Mouse (Mus musculus): ENCODE measurements at regions not wholly inside any gene's neighbourhood (a gene's known extent, or its start where the extent isn't known, plus 50 kb on each side); places are given as distances from the start of the nearest gene placed in this dataset.

DNA sequence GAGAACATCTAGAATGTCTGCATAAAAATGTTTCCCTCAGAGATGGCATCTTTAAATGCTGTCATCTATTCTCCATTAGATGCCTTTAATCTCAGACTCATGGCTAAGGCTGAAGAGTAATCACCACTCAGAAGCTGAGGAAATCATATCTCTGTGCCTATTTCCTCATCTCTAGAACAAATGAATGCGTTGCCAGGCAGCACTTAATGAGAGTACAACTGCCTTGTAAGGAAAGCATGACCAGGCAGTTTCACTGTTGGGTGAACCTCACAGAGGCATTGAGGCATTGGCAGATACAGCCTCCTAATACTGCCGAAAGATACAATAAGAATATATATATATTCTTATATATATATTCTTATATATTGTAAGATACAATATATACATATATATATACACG is 137.3 kb downstream of the Samd5 start:
- 78% methylated on average over 3 of the region's 3 CpGs for WGBS
- Histone ChIP-seq H3K9me3 (ENCODE audit: control insufficient read depth, low read length) (no peaks in the 10 kb centered on the region), H3K36me3 (ENCODE audit: control insufficient read depth, insufficient read depth, low read length) (no peaks in the 10 kb centered on the region), H3K4me1 (replicated peaks; ENCODE audit: control insufficient read depth, insufficient read depth, low read length) (no peaks in the 10 kb centered on the region), H3K4me3 (ENCODE audit: low read depth, low read length) (no peak overlapping the region), H3K4me2 (no peak overlapping the region), H3K27me3 (replicated peaks; ENCODE audit: control insufficient read depth, insufficient read depth, low read length) (no peaks in the 10 kb centered on the region), H3K27ac (ENCODE audit: low read depth, low read length) (no peak overlapping the region), H3K9ac (ENCODE audit: low read depth, low read length) (no peak overlapping the region)
- DNase-seq (ENCODE audit: low spot score) (no peak), ATAC-seq (replicated peaks; ENCODE audit: low FRiP score) (no peak)

DNA sequence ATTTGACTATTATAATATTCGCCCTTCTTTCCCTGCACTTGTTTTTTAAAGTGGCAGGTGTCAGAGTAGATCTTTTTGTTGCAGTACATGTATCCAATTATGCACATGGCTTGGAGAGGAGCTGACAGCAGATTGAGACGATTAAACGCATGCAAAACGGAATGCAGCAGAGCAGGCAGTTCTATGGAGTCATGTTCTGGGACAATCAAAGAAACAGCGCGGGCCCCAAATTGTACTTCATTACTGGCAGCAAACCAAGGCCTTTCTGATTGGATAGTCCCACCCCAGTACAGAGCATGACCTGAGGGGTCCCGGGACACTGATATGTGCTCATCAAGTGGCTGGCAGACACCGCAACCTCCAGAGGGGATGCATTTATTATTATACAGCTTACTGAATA is 140.5 kb downstream of the Samd5 start:
- Histone ChIP-seq H3K9ac (ENCODE audit: low read depth, low read length) (no peak overlapping the region), H3K4me2 (no peak overlapping the region), H3K27me3 (replicated peaks; ENCODE audit: control insufficient read depth, insufficient read depth, low read length) (no peaks in the 10 kb centered on the region), H3K4me1 (replicated peaks; ENCODE audit: control insufficient read depth, insufficient read depth, low read length) (no peaks in the 10 kb centered on the region), H3K36me3 (ENCODE audit: control insufficient read depth, insufficient read depth, low read length) (no peaks in the 10 kb centered on the region), H3K27ac (ENCODE audit: low read depth, low read length) (no peak overlapping the region), H3K4me3 (ENCODE audit: low read depth, low read length) (no peak overlapping the region), H3K9me3 (ENCODE audit: control insufficient read depth, low read length) (no peaks in the 10 kb centered on the region)
- no peak for ATAC-seq (replicated peaks; ENCODE audit: low FRiP score)
- DNase-seq (ENCODE audit: low spot score), result no peak
- WGBS, result 76% methylated on average over 8 of the region's 8 CpGs

DNA sequence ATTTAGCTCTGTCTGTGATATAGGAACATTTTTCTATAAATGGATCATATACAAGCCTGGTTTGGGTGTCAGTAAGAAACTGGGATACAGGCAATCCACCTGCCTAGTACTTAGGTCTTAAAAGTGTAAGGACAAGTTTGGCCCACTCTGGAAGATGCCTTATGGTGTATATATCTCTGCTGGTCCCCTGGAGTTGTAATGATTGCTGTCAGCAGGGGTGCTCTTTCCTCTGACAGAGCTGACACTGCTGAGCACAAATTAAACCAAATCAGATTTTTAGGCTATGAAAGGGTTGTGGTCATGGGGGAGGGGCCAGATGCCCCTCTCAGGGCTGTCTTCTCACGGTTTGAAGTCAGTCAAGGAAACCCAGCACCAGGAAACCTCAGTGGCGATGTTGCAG is 141.7 kb downstream of the Samd5 start:
- no peak for ATAC-seq (replicated peaks; ENCODE audit: low FRiP score)
- Histone ChIP-seq H3K4me1 (replicated peaks; ENCODE audit: control insufficient read depth, insufficient read depth, low read length) (no peaks in the 10 kb centered on the region), H3K27me3 (replicated peaks; ENCODE audit: control insufficient read depth, insufficient read depth, low read length) (no peaks in the 10 kb centered on the region), H3K4me3 (ENCODE audit: low read depth, low read length) (no peak overlapping the region), H3K36me3 (ENCODE audit: control insufficient read depth, insufficient read depth, low read length) (no peaks in the 10 kb centered on the region), H3K9ac (ENCODE audit: low read depth, low read length) (no peak overlapping the region), H3K9me3 (ENCODE audit: control insufficient read depth, low read length) (no peaks in the 10 kb centered on the region), H3K27ac (ENCODE audit: low read depth, low read length) (no peak overlapping the region), H3K4me2 (no peak overlapping the region)
- 42% methylated on average over 2 of the region's 2 CpGs for WGBS
- no peak for DNase-seq (ENCODE audit: low spot score)

DNA sequence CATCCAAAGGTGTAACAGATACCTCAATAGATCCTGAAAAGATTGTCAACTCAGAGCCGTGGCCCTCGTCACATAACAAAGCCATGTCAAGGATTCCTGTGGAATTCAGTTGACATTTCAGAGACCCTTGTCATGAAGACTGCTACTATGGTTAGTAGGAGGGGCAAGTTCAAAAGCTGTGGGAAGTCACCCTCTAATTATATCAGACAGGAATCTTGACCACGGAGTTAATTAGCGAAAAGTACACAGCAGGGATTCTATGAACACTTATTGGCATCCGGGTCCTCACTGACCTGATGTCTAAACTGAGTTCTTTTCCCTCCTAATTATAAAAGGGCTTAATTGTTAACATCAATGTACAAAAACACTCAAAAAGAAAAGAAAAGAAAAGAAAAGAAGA is 143.1 kb downstream of the Samd5 start:
- Histone ChIP-seq H3K27ac (ENCODE audit: low read depth, low read length) (no peak overlapping the region), H3K9ac (ENCODE audit: low read depth, low read length) (no peak overlapping the region), H3K27me3 (replicated peaks; ENCODE audit: control insufficient read depth, insufficient read depth, low read length) (no peaks in the 10 kb centered on the region), H3K4me2 (no peak overlapping the region), H3K36me3 (ENCODE audit: control insufficient read depth, insufficient read depth, low read length) (no peaks in the 10 kb centered on the region), H3K4me3 (ENCODE audit: low read depth, low read length) (no peak overlapping the region), H3K9me3 (ENCODE audit: control insufficient read depth, low read length) (no peaks in the 10 kb centered on the region), H3K4me1 (replicated peaks; ENCODE audit: control insufficient read depth, insufficient read depth, low read length) (no peaks in the 10 kb centered on the region)
- DNase-seq (ENCODE audit: low spot score), result no peak
- 78% methylated on average over 5 of the region's 5 CpGs for WGBS
- no peak for ATAC-seq (replicated peaks; ENCODE audit: low FRiP score)

DNA sequence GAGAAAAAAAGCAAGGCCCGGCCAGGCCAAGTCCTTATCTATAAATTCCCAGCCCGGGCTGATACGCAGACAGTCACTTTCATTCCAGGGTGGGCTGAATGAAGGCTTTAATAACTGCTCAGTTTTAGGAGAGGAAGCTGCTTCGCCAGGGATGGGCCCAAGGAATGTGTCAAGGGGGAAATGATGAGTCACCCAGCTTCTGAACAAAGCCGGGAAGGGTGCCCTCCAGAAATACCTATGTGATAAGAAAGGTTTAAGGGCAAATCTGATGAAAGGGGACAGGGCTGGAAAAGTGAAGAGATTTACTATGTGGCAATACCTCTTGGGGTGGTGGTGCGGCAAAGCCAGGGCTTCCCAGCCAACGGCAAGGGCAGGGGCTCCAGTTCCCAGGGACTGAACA is 145.6 kb downstream of the Samd5 start:
- Histone ChIP-seq H3K36me3 (ENCODE audit: control insufficient read depth, insufficient read depth, low read length) (no peaks in the 10 kb centered on the region), H3K9me3 (ENCODE audit: control insufficient read depth, low read length) (no peaks in the 10 kb centered on the region), H3K9ac (ENCODE audit: low read depth, low read length) (no peak overlapping the region), H3K27ac (ENCODE audit: low read depth, low read length) (no peak overlapping the region), H3K4me2 (no peak overlapping the region), H3K27me3 (replicated peaks; ENCODE audit: control insufficient read depth, insufficient read depth, low read length) (no peaks in the 10 kb centered on the region), H3K4me3 (ENCODE audit: low read depth, low read length) (no peak overlapping the region), H3K4me1 (replicated peaks; ENCODE audit: control insufficient read depth, insufficient read depth, low read length) (no peaks in the 10 kb centered on the region)
- ATAC-seq (replicated peaks; ENCODE audit: low FRiP score) (no peak), DNase-seq (ENCODE audit: low spot score) (no peak)
- WGBS, result 22% methylated on average over 7 of the region's 7 CpGs

DNA sequence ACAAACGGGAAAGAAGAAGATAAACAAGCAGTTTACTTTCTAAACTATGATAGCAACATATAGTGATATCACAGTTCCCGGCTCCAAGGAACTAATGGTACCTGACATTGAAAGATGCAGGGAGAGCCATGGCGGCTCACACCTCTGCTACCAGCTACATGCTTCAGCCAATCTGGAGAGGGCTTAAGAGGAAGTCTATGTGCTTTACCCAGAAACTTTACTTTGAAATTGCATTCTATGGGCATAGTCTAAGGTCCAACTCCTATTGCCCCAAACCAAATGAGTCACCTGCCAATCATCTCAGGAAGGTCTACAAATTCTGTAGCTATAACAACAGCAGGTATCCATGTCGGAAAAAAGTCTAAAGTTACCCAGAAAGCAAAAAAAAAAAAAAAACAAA is 146.9 kb downstream of the Samd5 start:
- H3K9ac ChIP-seq (ENCODE audit: low read depth, low read length), result no peak overlapping the region
- H3K9me3 ChIP-seq (ENCODE audit: control insufficient read depth, low read length), result no peaks in the 10 kb centered on the region
- no peak overlapping the region for H3K27ac ChIP-seq (ENCODE audit: low read depth, low read length)
- no peak overlapping the region for H3K4me2 ChIP-seq
- DNase-seq (ENCODE audit: low spot score), result no peak
- H3K4me1 ChIP-seq (replicated peaks; ENCODE audit: control insufficient read depth, insufficient read depth, low read length), result no peaks in the 10 kb centered on the region
- H3K36me3 ChIP-seq (ENCODE audit: control insufficient read depth, insufficient read depth, low read length), result no peaks in the 10 kb centered on the region
- no peaks in the 10 kb centered on the region for H3K27me3 ChIP-seq (replicated peaks; ENCODE audit: control insufficient read depth, insufficient read depth, low read length)
- ATAC-seq (replicated peaks; ENCODE audit: low FRiP score), result no peak
- 66% methylated on average over 4 of the region's 4 CpGs for WGBS
- no peak overlapping the region for H3K4me3 ChIP-seq (ENCODE audit: low read depth, low read length)

DNA sequence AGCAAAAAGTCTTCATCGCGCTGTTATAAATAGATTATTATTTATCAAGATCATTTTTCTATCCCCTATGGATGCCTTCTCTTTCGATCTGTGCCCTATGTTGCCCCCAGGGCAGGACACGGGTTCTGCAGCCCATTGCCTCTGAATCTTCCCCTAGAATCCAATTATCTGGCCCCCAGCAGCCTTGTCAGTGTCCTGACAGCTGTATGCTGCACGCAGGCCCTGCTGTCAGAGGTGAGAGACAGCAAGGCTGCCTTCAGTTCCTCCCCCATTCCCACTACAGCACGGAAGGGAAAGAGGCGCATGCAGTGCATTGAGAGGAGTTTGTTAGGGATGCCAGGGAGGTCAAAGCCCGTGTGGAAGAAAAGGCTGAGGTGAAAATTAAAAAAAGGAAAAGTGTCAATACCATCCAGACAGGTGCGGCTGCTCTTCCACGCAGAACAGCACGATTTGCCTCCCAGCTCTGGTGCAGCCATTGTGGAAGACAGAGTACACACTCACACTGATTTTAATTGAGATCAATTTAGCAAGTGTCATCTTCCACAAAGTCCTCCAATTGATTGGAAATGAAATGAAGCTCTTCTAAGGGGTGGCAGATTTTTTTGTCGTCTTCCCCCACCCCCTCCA is 165.1 kb downstream of the Samd5 start:
- Histone ChIP-seq H3K9me3 (ENCODE audit: control insufficient read depth, low read length) (no peaks in the 10 kb centered on the region), H3K4me1 (replicated peaks; ENCODE audit: control insufficient read depth, insufficient read depth, low read length) (no peaks in the 10 kb centered on the region), H3K27me3 (replicated peaks; ENCODE audit: control insufficient read depth, insufficient read depth, low read length) (no peaks in the 10 kb centered on the region), H3K27ac (ENCODE audit: low read depth, low read length) (no peak overlapping the region), H3K9ac (ENCODE audit: low read depth, low read length) (no peak overlapping the region), H3K36me3 (ENCODE audit: control insufficient read depth, insufficient read depth, low read length) (no peaks in the 10 kb centered on the region), H3K4me2 (no peak overlapping the region), H3K4me3 (ENCODE audit: low read depth, low read length) (no peak overlapping the region)
- ATAC-seq (replicated peaks; ENCODE audit: low FRiP score), result no peak
- DNase-seq (ENCODE audit: low spot score), result no peak
- WGBS, result 49% methylated on average over 12 of the region's 12 CpGs

DNA sequence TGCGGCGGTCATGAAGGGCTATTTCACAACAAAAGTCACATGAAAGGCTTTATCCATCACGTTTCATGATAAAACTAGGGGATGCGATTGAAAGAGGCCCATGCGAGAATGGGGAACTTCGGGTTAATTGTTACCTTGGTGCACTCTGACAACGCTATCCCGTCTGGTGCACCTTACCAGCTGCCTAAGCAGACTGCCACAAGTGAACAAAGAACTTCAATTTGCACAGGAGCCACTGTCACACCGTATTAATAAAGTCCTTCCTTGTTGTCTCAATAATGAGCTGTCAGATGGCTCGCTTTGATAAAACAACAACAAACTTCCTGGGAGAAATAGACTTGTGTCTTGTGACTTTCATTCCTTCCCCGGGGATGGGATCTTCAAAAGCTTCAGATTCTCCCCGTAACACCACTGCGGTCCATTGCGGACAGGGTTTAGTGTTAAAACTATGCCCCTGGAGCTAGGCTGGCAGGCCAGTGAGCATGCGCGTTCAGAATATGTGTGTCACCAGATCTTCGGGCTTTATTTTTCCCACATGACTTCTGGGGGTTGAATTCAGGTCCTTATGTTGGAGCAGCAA is 165.8 kb downstream of the Samd5 start:
- Histone ChIP-seq H3K4me1 (replicated peaks; ENCODE audit: control insufficient read depth, insufficient read depth, low read length) (no peaks in the 10 kb centered on the region), H3K9ac (ENCODE audit: low read depth, low read length) (no peak overlapping the region), H3K27me3 (replicated peaks; ENCODE audit: control insufficient read depth, insufficient read depth, low read length) (no peaks in the 10 kb centered on the region), H3K36me3 (ENCODE audit: control insufficient read depth, insufficient read depth, low read length) (no peaks in the 10 kb centered on the region), H3K9me3 (ENCODE audit: control insufficient read depth, low read length) (no peaks in the 10 kb centered on the region), H3K27ac (ENCODE audit: low read depth, low read length) (no peak overlapping the region), H3K4me2 (no peak overlapping the region), H3K4me3 (ENCODE audit: low read depth, low read length) (no peak overlapping the region)
- ATAC-seq (replicated peaks; ENCODE audit: low FRiP score) (no peak), DNase-seq (ENCODE audit: low spot score) (no peak)
- 71% methylated on average over 17 of the region's 17 CpGs for WGBS
